Mouse (Mus musculus) testis, adult 2 months (tissue): ENCODE results near the gene Adgrg1. TPM values are rescaled to one million over a fixed set of nuclear protein-coding genes. Genes with fewer than 3 reads are reported as not detected.
"Not testable (repeated sequence)": the region's sequence is repeated elsewhere in the genome, so short reads cannot be mapped to it uniquely, and the experiment has no call there.

Source experiments
- H3K27ac ChIP-seq: fragments of 200-500 bp; 2 replicates; pipeline ENCODE4 v1.5.1; 2012; ENCODE audit warnings: low read depth, low read length; ENCODE audit not compliant: control insufficient read depth, insufficient read depth
- H3K27me3 ChIP-seq: fragments of 200-500 bp; 2 replicates; pipeline ENCODE4 v1.6.1; 2012; ENCODE audit warnings: mild to moderate bottlenecking, low read length, moderate library complexity; ENCODE audit not compliant: control insufficient read depth, insufficient read depth
- H3K36me3 ChIP-seq: fragments of 200-500 bp; 2 replicates; pipeline ENCODE4 v1.6.1; 2012; ENCODE audit warnings: mild to moderate bottlenecking, low read length; ENCODE audit not compliant: control insufficient read depth, insufficient read depth
- H3K4me1 ChIP-seq: fragments of 200-500 bp; 2 replicates; pipeline ENCODE4 v1.6.1; 2012; ENCODE audit warnings: low read length; ENCODE audit not compliant: control insufficient read depth, insufficient read depth
- H3K4me3 ChIP-seq: fragments of 200-500 bp; 2 replicates; pipeline ENCODE4 v1.5.1; 2012; ENCODE audit warnings: low read depth, mild to moderate bottlenecking, low read length, moderate library complexity, mixed read lengths; ENCODE audit not compliant: control insufficient read depth
- CTCF ChIP-seq: fragments of 200-500 bp; IDR thresholded peaks from 2 replicates; pipeline ENCODE4 v1.5.1; 2012; ENCODE audit warnings: low read depth, mild to moderate bottlenecking, inconsistent platforms, low read length, moderate library complexity; ENCODE audit not compliant: control insufficient read depth, insufficient read depth, insufficient replicate concordance
- POLR2A ChIP-seq: fragments of 200-500 bp; IDR thresholded peaks from 2 replicates; pipeline ENCODE4 v1.6.1; 2012; ENCODE audit warnings: low read depth, mild to moderate bottlenecking, inconsistent platforms, low read length, moderate library complexity; ENCODE audit not compliant: control insufficient read depth
- polyA plus RNA-seq: library from polyadenylated mRNA; depleted of rRNA; stranded (reverse); fragments of >200 nt; gene quantifications from 2 replicates; pipeline ENCODE4 v1.2.3, GENCODE M21; 2012

Adgrg1 gene
- polyA plus RNA-seq, 1 experiment: 62.3 TPM

GRCm38 (mm10) chr8:95020293-95020777 is 45.8 kb downstream of the Adgrg1 start:
- H3K27me3 ChIP-seq: no peaks in the 10 kb centered on the region
- H3K4me1 ChIP-seq: peaks cover 4% of the 10 kb centered on the region
- H3K36me3 ChIP-seq: no peaks in the 10 kb centered on the region
- no peak overlapping the region for H3K27ac ChIP-seq
- TF ChIP-seq POLR2A (no peak), CTCF (no peak)
- no peak overlapping the region for H3K4me3 ChIP-seq

GRCm38 (mm10) chr8:95020821-95021220 is 46.3 kb downstream of the Adgrg1 start:
- no peak overlapping the region for H3K4me3 ChIP-seq
- H3K36me3 ChIP-seq: no peaks in the 10 kb centered on the region
- TF ChIP-seq POLR2A: no peak
- TF ChIP-seq CTCF: no peak
- H3K27ac ChIP-seq: no peak overlapping the region
- H3K27me3 ChIP-seq: no peaks in the 10 kb centered on the region
- H3K4me1 ChIP-seq: peaks cover 4% of the 10 kb centered on the region

DNA sequence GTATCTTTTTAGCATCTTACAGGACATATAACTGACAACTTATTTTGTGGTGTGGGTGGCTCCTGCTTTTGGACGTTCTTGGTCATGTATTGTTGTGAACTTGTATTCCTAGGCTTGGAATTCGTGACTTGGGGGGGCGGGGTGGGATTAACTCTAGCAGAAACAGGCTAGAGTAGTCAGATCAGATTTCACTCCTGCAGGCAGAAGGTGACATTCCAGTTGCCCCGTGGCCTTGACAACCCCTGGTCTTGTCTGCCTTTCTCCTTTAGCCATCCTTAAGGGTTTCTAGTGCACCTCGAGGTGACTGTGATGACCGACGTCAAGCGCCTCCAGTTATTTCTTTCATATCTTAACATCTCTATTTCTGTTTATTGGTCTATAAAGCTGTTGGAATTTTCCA is 48.6 kb downstream of the Adgrg1 start:
- no peaks in the 10 kb centered on the region for H3K36me3 ChIP-seq
- peaks cover 4% of the 10 kb centered on the region for H3K4me1 ChIP-seq
- TF ChIP-seq CTCF (no peak), POLR2A (no peak)
- H3K4me3 ChIP-seq: no peak overlapping the region
- H3K27ac ChIP-seq: no peak overlapping the region
- H3K27me3 ChIP-seq: no peaks in the 10 kb centered on the region

DNA sequence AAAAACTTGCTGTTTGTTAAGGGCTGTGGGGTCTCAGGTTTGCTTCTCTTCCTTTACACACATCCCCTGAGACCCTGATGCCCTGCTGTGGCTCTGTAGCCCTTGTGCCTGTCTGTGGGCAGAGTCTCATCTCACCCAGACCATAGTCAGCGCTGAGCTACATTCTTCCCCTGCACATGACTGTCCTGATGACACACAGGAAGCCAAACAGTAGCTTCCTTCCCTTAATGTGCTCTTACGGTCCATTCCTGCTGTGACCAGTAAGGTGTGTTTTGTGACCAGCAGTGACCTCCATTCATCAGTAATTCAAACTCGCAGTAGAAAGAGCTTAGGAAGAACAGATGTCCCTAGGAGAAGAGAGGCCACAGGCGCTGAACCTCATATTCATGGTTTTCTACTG is 49.8 kb downstream of the Adgrg1 start:
- no peak overlapping the region for H3K4me3 ChIP-seq
- no peaks in the 10 kb centered on the region for H3K36me3 ChIP-seq
- TF ChIP-seq POLR2A: no peak
- TF ChIP-seq CTCF: no peak
- H3K27ac ChIP-seq: no peak overlapping the region
- H3K27me3 ChIP-seq: no peaks in the 10 kb centered on the region
- H3K4me1 ChIP-seq: peaks cover 4% of the 10 kb centered on the region

- TF ChIP-seq POLR2A (no peak), CTCF (peak; percentile 26; the same call in 1 of the 2 replicates)
- H3K27me3 ChIP-seq: no peaks in the 10 kb centered on the region
- H3K27ac ChIP-seq: no peak overlapping the region
- no peak overlapping the region for H3K4me3 ChIP-seq
- H3K4me1 ChIP-seq: peaks cover 1% of the 10 kb centered on the region
- H3K36me3 ChIP-seq: no peaks in the 10 kb centered on the region
Observed at GRCm38 (mm10) chr8:95025421-95025820, 50.9 kb downstream of the Adgrg1 start.

DNA sequence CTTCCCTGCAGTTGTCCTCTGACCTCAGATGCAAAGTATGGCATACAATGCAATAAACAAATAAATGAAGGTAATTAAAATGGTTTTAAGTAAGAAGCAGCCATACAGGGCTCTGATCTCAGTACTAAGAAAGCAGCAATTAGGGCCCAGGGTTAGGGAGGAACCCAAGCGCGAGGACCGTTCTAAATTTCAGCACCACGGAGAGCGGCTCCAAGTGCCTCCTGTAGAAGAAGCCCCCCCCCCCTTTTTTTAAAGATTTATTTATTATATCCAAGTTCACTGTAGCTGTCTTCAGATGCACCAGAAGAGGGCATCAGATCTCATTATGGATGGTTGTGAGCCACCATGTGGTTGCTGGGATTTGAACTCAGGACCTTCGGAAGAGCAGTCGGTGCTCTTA is 53.8 kb downstream of the Adgrg1 start:
- not testable (repeated sequence) for H3K27ac ChIP-seq, H3K27me3 ChIP-seq, H3K36me3 ChIP-seq

DNA sequence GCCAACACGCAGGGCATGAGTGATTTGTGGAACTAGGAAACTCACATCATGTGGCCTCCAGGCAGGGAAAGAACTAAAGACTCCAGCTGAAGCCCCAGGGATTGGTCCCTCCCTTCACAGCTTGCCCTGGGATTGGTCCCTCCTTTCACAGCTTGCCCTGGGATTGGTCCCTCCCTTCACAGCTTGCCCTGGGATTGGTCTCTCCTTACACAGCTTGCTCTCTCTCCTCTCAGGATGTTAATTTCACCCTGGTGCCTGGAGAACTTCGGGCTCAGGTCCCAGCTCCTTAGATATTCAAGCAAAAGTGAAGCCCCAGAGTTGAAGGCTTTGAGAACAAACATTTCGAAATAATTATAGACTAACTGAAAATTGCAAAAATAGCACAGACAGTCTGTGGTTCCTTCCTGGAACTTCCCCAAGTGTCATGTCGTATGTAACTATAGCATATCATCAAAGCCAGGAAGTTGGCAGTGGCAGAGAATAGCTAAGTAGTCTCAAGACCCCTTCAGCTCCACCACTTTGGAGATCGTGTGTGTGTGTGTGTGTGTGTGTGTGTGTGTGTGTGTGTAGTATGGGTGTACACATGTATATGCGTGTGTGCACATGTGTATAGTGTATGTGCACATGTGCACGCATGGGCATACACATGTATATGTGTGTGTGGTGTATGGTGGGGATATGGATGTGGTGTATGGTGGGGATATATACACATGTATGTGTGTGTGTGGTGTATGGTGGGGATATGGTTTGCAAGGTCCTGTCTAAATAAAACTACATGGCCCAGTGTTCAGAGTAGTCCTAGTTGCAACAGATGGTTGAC is 62.8 kb downstream of the Adgrg1 start:
- Histone ChIP-seq H3K27ac (no peak overlapping the region), H3K4me3 (no peak overlapping the region), H3K27me3 (no peaks in the 10 kb centered on the region), H3K4me1 (no peaks in the 10 kb centered on the region), H3K36me3 (no peaks in the 10 kb centered on the region)
- TF ChIP-seq POLR2A: no peak
- TF ChIP-seq CTCF: no peak

More for the DNA sequence above, 53.8 kb downstream of the Adgrg1 start:
- H3K4me3 ChIP-seq, H3K4me1 ChIP-seq: not testable (repeated sequence)

- Histone ChIP-seq H3K4me1 (no peaks in the 10 kb centered on the region), H3K27me3 (no peaks in the 10 kb centered on the region), H3K4me3 (no peak overlapping the region), H3K27ac (no peak overlapping the region), H3K36me3 (no peaks in the 10 kb centered on the region)
- TF ChIP-seq CTCF: no peak
- TF ChIP-seq POLR2A: no peak
Observed at GRCm38 (mm10) chr8:95041883-95042784, 67.6 kb downstream of the Adgrg1 start.
